Mouse (Mus musculus) embryonic facial prominence, embryonic 13.5 days (tissue): ENCODE data around the gene Garem2. TPM values are rescaled to one million over a fixed set of nuclear protein-coding genes. Genes with fewer than 3 reads are reported as not detected.

ENCODE experiments used
- ATAC-seq: fragments of 200-750 bp; cut with Nextera tagmentation; 2 replicates; pipeline ENCODE4 v1.8.0; 2017; ENCODE audit warnings: low read depth; ENCODE audit not compliant: insufficient number of reproducible peaks, insufficient read depth, low FRiP score, low TSS enrichment
- H3K27ac ChIP-seq: fragments of 300-500 bp; sonication (generic); 2 replicates; pipeline ENCODE4 v1.5.1; 2015; ENCODE audit warnings: moderate library complexity, mild to moderate bottlenecking, inconsistent platforms
- H3K27me3 ChIP-seq: fragments of 300-500 bp; sonication (generic); 2 replicates; pipeline ENCODE4 v1.6.1; 2015; ENCODE audit warnings: mild to moderate bottlenecking, inconsistent platforms
- H3K36me3 ChIP-seq: fragments of 300-500 bp; sonication (generic); 2 replicates; pipeline ENCODE4 v1.6.1; 2015; ENCODE audit warnings: mild to moderate bottlenecking, inconsistent platforms
- H3K4me1 ChIP-seq: fragments of 300-500 bp; sonication (generic); 2 replicates; pipeline ENCODE4 v1.6.1; 2015; ENCODE audit warnings: inconsistent platforms
- H3K4me2 ChIP-seq: fragments of 300-500 bp; sonication (generic); 2 replicates; pipeline ENCODE4 v1.6.1; 2015; ENCODE audit warnings: moderate library complexity, mild to moderate bottlenecking, inconsistent platforms
- H3K4me3 ChIP-seq: fragments of 300-500 bp; sonication (generic); 2 replicates; pipeline ENCODE4 v1.5.1; 2015; ENCODE audit warnings: mild to moderate bottlenecking, inconsistent platforms
- H3K9ac ChIP-seq: fragments of 300-500 bp; sonication (generic); 2 replicates; pipeline ENCODE4 v1.6.1; 2015; ENCODE audit warnings: mild to moderate bottlenecking, inconsistent platforms
- H3K9me3 ChIP-seq: fragments of 300-500 bp; sonication (generic); 2 replicates; pipeline ENCODE4 v1.6.1; 2016; ENCODE audit warnings: inconsistent platforms
- WGBS: fragments of 180-500 bp; shearing (Covaris S2); methylation state at CpG from one replicate; pipeline ENCODE4 v1.1.7; 2015; ENCODE audit warnings: mixed read lengths; 5-methylcytosine and 5-hydroxymethylcytosine counted together
- polyA plus RNA-seq: library from polyadenylated mRNA; unstranded; fragments of >200 nt; fragmentation: Nextera tagmentation; extraction: Ambion mirVana; gene quantifications from 2 replicates; pipeline ENCODE4 v1.2.1, GENCODE M21; 2015

Gene Garem2
- polyA plus RNA-seq, 1 experiment from 2014 or later = 1.2 TPM

DNA sequence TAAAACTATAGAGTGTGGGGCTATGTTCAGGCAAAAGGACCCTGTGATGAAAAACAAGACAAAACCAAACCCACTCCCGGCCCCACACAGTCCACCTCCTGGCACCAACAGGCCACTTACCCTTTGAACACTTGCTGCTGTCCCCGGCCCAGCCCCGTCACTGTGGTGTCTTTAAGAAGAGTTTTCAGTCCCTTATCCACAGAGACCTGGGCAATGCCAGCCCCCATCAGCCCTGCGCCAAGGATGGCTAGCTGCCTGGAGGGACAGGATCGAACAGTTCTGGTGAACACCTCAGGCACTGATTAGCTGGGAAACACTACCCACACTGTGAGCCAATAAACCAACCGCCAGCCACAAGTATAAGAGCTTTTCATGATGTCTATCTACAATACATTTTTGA lies 23.7 kb downstream of the Garem2 start:
- ATAC-seq = no peak
- Histone ChIP-seq H3K27me3 (no peaks in the 10 kb centered on the region), H3K4me2 (no peak overlapping the region), H3K27ac (no peak overlapping the region), H3K4me1 (no peaks in the 10 kb centered on the region), H3K4me3 (no peak overlapping the region), H3K9me3 (no peaks in the 10 kb centered on the region), H3K36me3 (peaks cover 90% of the 10 kb centered on the region), H3K9ac (no peak overlapping the region)
- WGBS = 91% methylated on average over 6 of the region's 6 CpGs

DNA sequence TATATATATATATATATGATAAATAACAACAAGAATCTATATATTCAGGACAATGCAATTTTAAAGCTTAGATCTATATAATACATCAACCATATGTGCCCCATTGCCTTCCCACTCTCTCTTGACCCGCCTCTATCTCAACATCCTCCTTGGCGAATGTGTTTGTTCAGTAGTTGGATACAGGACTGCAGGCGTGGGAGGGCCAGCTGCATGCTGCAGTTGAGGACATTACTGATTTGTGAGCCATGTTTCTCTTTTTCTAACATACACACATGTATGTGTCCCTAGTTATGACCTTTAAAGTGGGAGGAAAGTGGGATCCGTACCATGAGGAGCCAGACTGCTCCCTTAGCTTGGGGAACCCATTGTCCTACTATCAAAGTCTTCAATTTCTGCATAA lies 26.3 kb downstream of the Garem2 start:
- Histone ChIP-seq H3K4me1 (no peaks in the 10 kb centered on the region), H3K36me3 (peaks cover 89% of the 10 kb centered on the region)
- 88% methylated on average over 4 of the region's 4 CpGs for WGBS

DNA sequence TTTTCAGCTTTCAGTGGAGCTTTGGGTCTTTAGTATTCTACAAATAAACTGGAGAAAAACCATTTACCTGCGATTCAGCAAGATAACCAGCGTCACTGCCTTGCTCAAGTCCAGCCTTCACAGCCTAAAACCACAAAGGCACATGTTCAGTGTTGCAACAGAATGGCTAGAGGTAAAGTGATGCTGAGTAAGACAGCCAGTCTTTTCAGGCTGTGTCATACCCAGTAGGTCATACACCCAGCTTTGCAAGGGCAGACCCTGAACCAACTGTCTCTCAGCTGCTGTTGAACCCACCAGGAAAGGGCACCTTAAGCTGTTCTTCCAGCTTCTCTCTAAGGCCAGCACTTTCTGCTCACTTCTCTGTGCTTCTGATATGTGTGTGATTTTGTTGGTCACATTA lies 27.2 kb downstream of the Garem2 start:
- ATAC-seq = no peak
- Histone ChIP-seq H3K4me2 (no peak overlapping the region), H3K4me1 (no peaks in the 10 kb centered on the region), H3K9ac (no peak overlapping the region), H3K27me3 (no peaks in the 10 kb centered on the region), H3K9me3 (no peaks in the 10 kb centered on the region), H3K27ac (no peak overlapping the region), H3K36me3 (peaks cover 87% of the 10 kb centered on the region), H3K4me3 (no peak overlapping the region)
- WGBS = 91% methylated on average over 2 of the region's 2 CpGs

More for the DNA sequence above, 26.3 kb downstream of the Garem2 start:
- ATAC-seq = no peak
- Histone ChIP-seq H3K27ac (no peak overlapping the region), H3K9ac (no peak overlapping the region), H3K4me2 (no peak overlapping the region), H3K27me3 (no peaks in the 10 kb centered on the region), H3K4me3 (no peak overlapping the region), H3K9me3 (no peaks in the 10 kb centered on the region)

DNA sequence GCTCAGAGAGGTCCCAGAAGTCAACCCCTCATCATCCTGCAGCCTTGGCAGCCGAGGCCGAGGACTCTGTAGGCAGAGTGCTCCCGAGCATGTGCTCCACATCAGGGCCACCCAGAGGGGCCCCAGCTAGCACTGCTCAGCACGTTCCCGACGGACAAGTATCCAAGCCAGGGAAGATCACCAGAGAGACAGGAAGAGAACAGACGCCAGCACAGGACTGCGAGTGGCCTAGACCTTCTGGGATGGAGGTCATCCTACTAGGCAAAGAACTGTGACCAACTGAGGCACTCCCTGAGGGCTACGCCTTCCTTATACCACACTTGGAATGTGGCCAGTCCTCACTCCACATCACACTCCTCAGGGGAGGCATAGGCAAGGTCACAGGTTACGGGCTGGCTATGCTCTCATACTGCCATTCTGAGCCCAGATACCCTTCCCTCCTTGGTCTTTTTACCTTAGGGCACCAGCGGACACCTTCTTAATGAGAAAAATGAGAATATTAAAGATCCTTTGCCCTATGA lies 30.8 kb downstream of the Garem2 start:
- H3K27me3 ChIP-seq = no peaks in the 10 kb centered on the region
- no peaks in the 10 kb centered on the region for H3K9me3 ChIP-seq
- ATAC-seq = no peak
- no peak overlapping the region for H3K4me2 ChIP-seq
- 91% methylated on average over 11 of the region's 11 CpGs for WGBS
- no peak overlapping the region for H3K27ac ChIP-seq
- no peak overlapping the region for H3K9ac ChIP-seq
- peaks cover 84% of the 10 kb centered on the region for H3K36me3 ChIP-seq
- no peak overlapping the region for H3K4me3 ChIP-seq
- no peaks in the 10 kb centered on the region for H3K4me1 ChIP-seq

DNA sequence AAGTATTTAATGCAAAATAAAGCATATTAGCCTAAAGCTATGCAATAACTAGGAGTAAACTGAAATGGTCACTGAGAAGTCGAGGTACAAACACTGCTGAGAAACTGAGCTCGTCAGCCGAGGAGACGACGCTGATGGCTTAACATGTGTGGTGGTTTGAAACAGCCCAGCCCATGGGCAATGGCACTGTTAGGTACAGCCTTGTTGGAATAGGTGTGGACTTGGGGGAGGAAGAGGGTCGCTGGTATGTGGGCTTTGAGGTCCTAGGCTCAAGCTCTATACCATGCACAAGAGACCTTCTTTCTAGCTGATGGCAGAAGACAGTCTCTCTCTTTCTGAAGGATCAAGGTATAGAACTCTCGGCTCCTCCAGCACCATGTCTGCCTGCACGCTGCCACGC lies 32.3 kb downstream of the Garem2 start:
- Histone ChIP-seq H3K4me1 (no peaks in the 10 kb centered on the region), H3K4me3 (no peak overlapping the region), H3K27me3 (no peaks in the 10 kb centered on the region), H3K27ac (no peak overlapping the region), H3K4me2 (no peak overlapping the region), H3K9ac (no peak overlapping the region), H3K36me3 (peaks cover 86% of the 10 kb centered on the region), H3K9me3 (no peaks in the 10 kb centered on the region)
- ATAC-seq = no peak
- 93% methylated on average over 9 of the region's 9 CpGs for WGBS

DNA sequence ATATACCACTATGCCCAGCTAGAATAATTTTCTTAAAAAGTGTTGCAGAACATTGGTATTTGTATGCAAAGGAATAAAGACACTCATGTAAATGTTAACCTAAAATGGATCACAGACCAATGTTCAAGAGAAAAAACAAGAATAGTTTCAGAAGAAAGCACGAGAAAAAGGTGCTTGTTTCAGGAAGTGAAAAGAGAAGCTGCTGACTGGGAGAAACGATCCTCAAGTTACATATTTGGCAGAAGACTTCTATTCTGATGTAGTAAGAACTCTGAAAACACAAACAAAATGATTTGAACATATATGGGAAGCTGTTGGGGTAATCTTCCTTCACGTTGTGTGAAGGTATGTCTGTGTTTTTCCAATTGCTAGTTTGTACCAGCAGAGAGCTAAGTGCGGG lies 33.2 kb downstream of the Garem2 start:
- ATAC-seq = no peak
- Histone ChIP-seq H3K4me2 (no peak overlapping the region), H3K36me3 (peaks cover 84% of the 10 kb centered on the region), H3K4me3 (no peak overlapping the region), H3K27me3 (no peaks in the 10 kb centered on the region), H3K9me3 (no peaks in the 10 kb centered on the region), H3K27ac (no peak overlapping the region), H3K4me1 (no peaks in the 10 kb centered on the region), H3K9ac (no peak overlapping the region)
- WGBS = 84% methylated on average over 4 of the region's 4 CpGs

DNA sequence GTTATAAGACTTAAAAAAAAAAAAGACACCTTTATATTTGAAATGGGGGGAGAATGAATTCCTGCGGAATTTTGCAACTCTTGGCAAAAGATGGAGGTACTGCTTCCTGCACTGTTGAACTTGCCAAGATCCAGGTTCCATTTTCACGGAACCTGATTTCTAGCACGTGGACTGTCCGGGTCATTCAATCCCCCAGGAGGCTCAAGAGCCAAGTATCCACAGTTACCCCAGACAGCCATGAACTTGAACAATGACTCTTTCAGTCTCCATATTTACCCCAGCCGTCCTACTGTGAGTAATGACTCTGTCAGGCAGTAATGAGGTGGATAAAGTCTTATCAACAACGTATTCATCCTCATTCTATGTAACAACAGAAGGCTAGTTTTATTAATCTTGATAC lies 41.6 kb downstream of the Garem2 start:
- Histone ChIP-seq H3K4me2 (no peak overlapping the region), H3K27ac (no peak overlapping the region), H3K36me3 (peaks cover 49% of the 10 kb centered on the region), H3K9me3 (no peaks in the 10 kb centered on the region), H3K4me3 (no peak overlapping the region), H3K4me1 (peaks cover 3% of the 10 kb centered on the region; the same call in 1 of the 2 replicates), H3K27me3 (no peaks in the 10 kb centered on the region), H3K9ac (no peak overlapping the region)
- no peak for ATAC-seq
- WGBS = 89% methylated on average over 6 of the region's 6 CpGs

DNA sequence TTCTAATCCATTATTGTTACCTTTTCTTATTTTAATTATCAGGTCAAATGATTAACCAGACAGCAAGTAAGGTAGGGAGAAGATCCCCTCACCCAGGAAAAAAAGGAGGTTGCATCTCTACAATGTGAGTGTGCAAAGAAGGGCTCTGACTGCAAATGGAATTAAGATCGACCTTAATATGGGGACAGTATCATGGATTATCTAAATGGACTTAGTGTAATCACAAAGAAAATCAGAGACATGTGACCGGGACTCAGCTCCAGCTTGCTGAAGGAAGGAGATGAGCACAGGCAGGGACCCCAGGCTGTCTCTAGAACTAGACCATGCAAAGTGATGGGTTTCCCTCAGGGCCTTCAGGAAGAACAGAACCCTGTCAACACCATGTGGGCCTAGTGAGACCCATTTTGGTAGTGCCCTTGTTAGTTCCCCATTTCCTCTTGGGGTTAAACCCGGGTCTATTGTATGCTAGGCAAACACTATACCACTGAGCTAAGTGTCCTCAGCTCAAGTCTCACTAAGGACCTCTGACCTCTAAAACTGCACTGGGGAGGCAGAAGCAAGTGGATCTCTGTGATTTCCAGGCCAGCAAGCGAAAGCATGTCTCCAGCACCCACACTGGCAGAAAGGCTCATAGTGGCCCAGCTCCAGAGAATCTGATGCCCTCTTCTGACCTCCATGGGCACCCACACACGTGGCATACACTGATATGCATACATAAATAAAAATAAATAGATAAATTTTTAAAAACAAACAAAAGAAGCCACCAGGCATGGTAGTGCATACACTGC lies 43.4 kb downstream of the Garem2 start:
- H3K9me3 ChIP-seq = no peaks in the 10 kb centered on the region
- H3K4me1 ChIP-seq = peaks cover 4% of the 10 kb centered on the region
- no peaks in the 10 kb centered on the region for H3K27me3 ChIP-seq
- WGBS = 91% methylated on average over 5 of the region's 5 CpGs
- H3K36me3 ChIP-seq = peaks cover 33% of the 10 kb centered on the region
- ATAC-seq = no peak
- H3K4me3 ChIP-seq = no peak overlapping the region
- H3K27ac ChIP-seq = no peak overlapping the region
- no peak overlapping the region for H3K9ac ChIP-seq
- no peak overlapping the region for H3K4me2 ChIP-seq

DNA sequence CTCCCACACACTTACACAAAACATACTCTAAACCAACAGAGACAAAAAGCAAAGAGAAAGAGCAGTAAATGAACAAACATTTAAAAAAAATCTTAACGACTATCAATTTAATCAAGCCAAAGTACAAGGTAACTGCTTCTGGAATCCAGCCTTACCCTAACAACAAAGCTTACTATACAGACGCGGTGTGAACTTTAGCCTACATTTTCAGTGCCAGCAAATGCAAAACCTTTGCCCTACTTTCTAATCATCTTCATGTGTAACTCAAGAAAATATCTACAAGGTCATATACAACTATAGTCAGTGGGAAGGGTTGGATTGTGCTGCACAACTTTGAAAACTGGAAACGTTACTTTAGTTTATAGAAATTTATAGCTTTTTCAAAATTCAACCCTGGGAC lies 47.0 kb downstream of the Garem2 start:
- H3K36me3 ChIP-seq = peaks cover 2% of the 10 kb centered on the region; the same call in 1 of the 2 replicates
- no peak overlapping the region for H3K4me3 ChIP-seq
- 79% methylated on average over 4 of the region's 4 CpGs for WGBS
- no peak for ATAC-seq
- H3K27me3 ChIP-seq = no peaks in the 10 kb centered on the region
- H3K9me3 ChIP-seq = no peaks in the 10 kb centered on the region
- H3K4me1 ChIP-seq = peaks cover 16% of the 10 kb centered on the region
- no peak overlapping the region for H3K27ac ChIP-seq
- no peak overlapping the region for H3K4me2 ChIP-seq
- no peak overlapping the region for H3K9ac ChIP-seq

DNA sequence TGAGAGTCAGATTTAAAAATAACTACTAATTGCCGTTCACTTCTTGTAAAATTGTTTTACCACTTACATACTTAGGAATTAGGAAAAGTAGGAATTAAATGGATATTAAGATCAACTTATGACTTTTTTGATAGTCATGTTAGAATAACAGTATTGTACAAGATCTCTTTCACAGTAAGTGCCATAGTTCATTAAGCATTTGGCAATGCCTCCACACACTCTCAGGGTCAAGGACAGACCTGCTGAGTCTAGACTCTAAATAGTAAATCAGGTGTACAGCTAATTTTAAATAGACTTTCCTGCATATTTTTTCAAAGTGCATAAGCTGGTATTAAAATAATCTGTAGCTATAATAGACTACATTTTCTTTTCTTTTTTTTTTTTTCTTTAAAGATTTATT lies 47.5 kb downstream of the Garem2 start:
- 89% methylated on average over 1 of the region's 1 CpGs for WGBS
- ATAC-seq = no peak
- peaks cover 16% of the 10 kb centered on the region for H3K4me1 ChIP-seq

DNA sequence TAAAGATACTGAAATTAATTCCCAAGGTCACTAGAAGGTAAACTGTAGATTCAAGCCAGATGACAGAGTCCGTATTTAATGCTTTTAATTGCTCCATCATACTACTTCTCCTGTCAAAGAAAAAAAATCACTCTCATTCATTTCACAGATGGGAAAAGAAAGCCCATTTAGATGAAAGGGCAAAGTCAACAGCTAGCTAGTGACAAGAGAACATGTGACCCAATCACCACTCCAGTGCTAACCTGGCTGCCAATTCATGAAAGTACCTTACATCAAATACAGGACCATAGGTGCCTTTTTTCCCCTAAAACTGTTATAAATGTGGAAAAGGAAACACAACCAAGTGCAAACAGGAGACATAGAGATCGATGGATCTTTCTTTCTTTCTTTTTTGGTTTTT lies 48.3 kb downstream of the Garem2 start:
- H3K9me3 ChIP-seq = no peaks in the 10 kb centered on the region
- no peak overlapping the region for H3K27ac ChIP-seq
- peaks cover 16% of the 10 kb centered on the region for H3K4me1 ChIP-seq
- no peak overlapping the region for H3K9ac ChIP-seq
- no peaks in the 10 kb centered on the region for H3K36me3 ChIP-seq
- no peak for ATAC-seq
- 78% methylated on average over 2 of the region's 2 CpGs for WGBS
- H3K4me2 ChIP-seq = peak overlapping the region; percentile 74; the same call in 1 of the 2 replicates
- H3K4me3 ChIP-seq = no peak overlapping the region
- H3K27me3 ChIP-seq = no peaks in the 10 kb centered on the region

More for the DNA sequence above, 47.5 kb downstream of the Garem2 start:
- Histone ChIP-seq H3K36me3 (no peaks in the 10 kb centered on the region), H3K9ac (no peak overlapping the region), H3K4me2 (no peak overlapping the region), H3K9me3 (no peaks in the 10 kb centered on the region), H3K4me3 (no peak overlapping the region), H3K27ac (no peak overlapping the region), H3K27me3 (no peaks in the 10 kb centered on the region)

DNA sequence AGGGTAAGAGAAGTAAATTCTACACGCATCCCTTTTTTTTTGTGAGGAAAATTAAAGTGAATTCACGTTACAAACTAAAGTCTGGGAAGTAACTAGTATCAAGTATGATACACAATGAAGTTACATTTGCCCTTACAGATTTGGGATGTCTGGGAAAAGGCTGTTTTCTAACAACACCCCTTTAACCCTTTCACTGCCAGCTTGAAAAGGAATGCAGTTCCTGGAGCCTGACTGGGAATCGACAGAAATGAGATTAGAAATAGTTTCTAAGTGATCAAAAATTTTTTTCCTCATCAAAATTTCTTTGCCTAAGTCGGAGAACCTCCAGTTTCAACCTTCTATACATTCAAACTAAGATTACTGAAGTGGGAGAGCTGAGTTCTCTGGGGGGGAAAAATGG lies 49.1 kb downstream of the Garem2 start:
- no peaks in the 10 kb centered on the region for H3K27me3 ChIP-seq
- H3K36me3 ChIP-seq = no peaks in the 10 kb centered on the region
- H3K9ac ChIP-seq = peak overlapping the region; percentile 89
- H3K9me3 ChIP-seq = no peaks in the 10 kb centered on the region
- peak overlapping the region; percentile 74 for H3K4me2 ChIP-seq
- peak overlapping the region; percentile 98 for H3K4me3 ChIP-seq
- WGBS = 15% methylated on average over 4 of the region's 4 CpGs
- no peak overlapping the region for H3K27ac ChIP-seq
- H3K4me1 ChIP-seq = peaks cover 16% of the 10 kb centered on the region
- no peak for ATAC-seq
